8 mouse cellular contexts compared by ENCODE assay signal in genomic region chr16:44331995-44332860, GRCm38 (mm10). TPM values are rescaled to one million over a fixed set of nuclear protein-coding genes. Genes with fewer than 3 reads are reported as not detected.
DNase-seq lines count a peak whose midpoint lies in the region; ATAC-seq lines count a peak whose summit lies in the region.

No protein-coding gene starts in this region.

- intact Hi-C loops in heart, postnatal 14 days (cut with DNase I): no loop called here

- DNase-seq in gastrocnemius, postnatal 10 days: peak; percentile 12
- no peak for DNase-seq in gastrocnemius, postnatal 25 days
- DNase-seq in embryo, embryonic 9.5 days (ENCODE audit: extremely low spot score): peak; percentile 60
- peak; percentile 14 to 22 for DNase-seq in heart, postnatal 14 days
- DNase-seq in layer of hippocampus, postnatal 14 days (ENCODE audit: low spot score in 2 of 2): peak; percentile 12 to 40
- peak; percentile 14 to 35 for DNase-seq in spleen, postnatal 10 days (ENCODE audit: low spot score in 2 of 2)

- peak; percentile 35 for ATAC-seq in activated CD4-positive, CD25-positive, alpha-beta regulatory T cell, adult 4 months
- peak; percentile 42 for ATAC-seq in megakaryocyte progenitor cell, adult 5-6 weeks (replicated peaks; ENCODE audit: poor library complexity)

RNA-seq across cellular contexts. Expression of gene Sidt1, which starts 0.8 kb away (rescaled TPM):
- under 1 TPM; 0.09 to 0.34 TPM for total RNA-seq in gastrocnemius, postnatal 10 days (2021)
- total RNA-seq in gastrocnemius, postnatal 25 days (2021): under 1 TPM; 0.18 to 0.40 TPM
- polyA plus RNA-seq in activated CD4-positive, CD25-positive, alpha-beta regulatory T cell, adult 4 months (2017; shearing (Covaris generic)): 10 to 100 TPM; 21.3 to 30.8 TPM
- total RNA-seq in heart, postnatal 14 days (2021): under 1 TPM; 0.49 to 0.74 TPM
- 10 to 100 TPM; 37.3 to 44.4 TPM for total RNA-seq in layer of hippocampus, postnatal 14 days (2021)
- total RNA-seq in megakaryocyte progenitor cell, adult 5-6 weeks (2015): not detected in 2 replicates
- 0.08 TPM in 1 of 2 replicates, not detected in the other for total RNA-seq in megakaryocyte progenitor cell, adult 5-6 weeks (2017)

RNA-seq across cellular contexts. Expression of gene Spice1, which starts 14.7 kb away (rescaled TPM):
- 1 to 10 TPM; 7.4 to 9.3 TPM for total RNA-seq in gastrocnemius, postnatal 10 days (2021)
- 1 to 10 TPM; 4.4 to 4.9 TPM for total RNA-seq in gastrocnemius, postnatal 25 days (2021)
- 10 to 100 TPM; 17.8 to 22.0 TPM for polyA plus RNA-seq in activated CD4-positive, CD25-positive, alpha-beta regulatory T cell, adult 4 months (2017; shearing (Covaris generic))
- total RNA-seq in heart, postnatal 14 days (2021): 10 to 100 TPM in 1 of 2 experiments, 1 to 10 TPM in 1; 8.8 to 10.0 TPM
- total RNA-seq in layer of hippocampus, postnatal 14 days (2021): 10 to 100 TPM; 15.1 to 16.7 TPM
- 18.5 and 23.9 TPM in 2 replicates for total RNA-seq in megakaryocyte progenitor cell, adult 5-6 weeks (2015)
- total RNA-seq in megakaryocyte progenitor cell, adult 5-6 weeks (2017): 15.3 and 21.1 TPM in 2 replicates

Comparison
In these comparisons a context has a peak if more than half of its experiments do, and no peak if none do; other contexts are left out.
1. RNA of gene Sidt1, which starts 0.8 kb away (total RNA-seq): 37.3 to 44.4 TPM in layer of hippocampus, postnatal 14 days; 0.49 to 0.74 TPM in heart, postnatal 14 days, 0.18 to 0.40 TPM in gastrocnemius, postnatal 25 days, 0.09 to 0.34 TPM in gastrocnemius, postnatal 10 days and 0.08 TPM in megakaryocyte progenitor cell, adult 5-6 weeks; every median in the first group is over 10 times any median in the second.